Mouse (Mus musculus): Measurements from ENCODE around the gene Vmp1. TPM values are rescaled to one million over a fixed set of nuclear protein-coding genes. Genes with fewer than 3 reads are reported as not detected.

Gene Vmp1
- polyA plus RNA-seq, 1 experiment from 2014 or later: 220 TPM

DNA sequence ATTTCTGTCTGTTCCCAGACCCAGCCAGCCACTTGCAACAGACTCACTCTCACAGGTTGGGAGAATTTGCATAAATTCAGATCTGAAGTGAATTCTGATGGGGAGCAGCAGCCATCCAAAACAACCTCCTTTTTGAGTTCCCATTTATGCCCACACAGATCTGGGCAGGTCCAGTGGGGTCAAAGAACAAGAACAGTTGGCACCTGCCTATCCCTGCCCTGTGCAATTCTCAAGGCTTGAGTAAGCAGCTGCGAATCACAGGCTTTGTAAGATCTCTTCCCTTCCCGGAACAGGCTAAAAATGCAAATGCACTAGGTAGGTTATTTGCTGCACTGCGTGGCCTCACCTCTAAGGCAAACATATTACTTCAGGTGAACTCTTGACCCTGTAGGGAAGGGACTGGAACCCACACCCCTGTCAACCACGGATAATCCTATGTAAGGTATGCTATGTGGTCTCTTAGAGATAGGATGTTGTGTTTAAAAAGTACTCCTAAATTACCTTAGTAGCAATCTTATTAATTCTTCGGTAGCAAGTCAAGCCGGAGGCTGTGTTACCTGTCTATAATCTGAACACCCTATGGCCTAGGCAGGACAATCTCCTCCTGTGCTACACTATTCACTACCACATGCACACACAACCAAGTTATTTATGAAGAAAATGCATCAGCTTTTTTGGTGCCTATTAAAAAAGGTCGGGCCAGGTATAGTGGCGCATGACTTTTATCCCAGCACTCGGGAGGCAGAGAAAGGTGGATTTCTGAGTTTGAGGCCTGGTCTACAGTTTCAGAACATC, 103.1 kb downstream of the Vmp1 start:
- 62% methylated on average over 9 of the region's 9 CpGs for WGBS
- H3K9ac ChIP-seq (ENCODE audit: low read depth, low read length): peak overlapping the region; percentile 49; the same call in 1 of the 2 replicates
- peaks cover 39% of the 10 kb centered on the region for H3K4me1 ChIP-seq (ENCODE audit: control insufficient read depth, insufficient read depth, low read length)

DNA sequence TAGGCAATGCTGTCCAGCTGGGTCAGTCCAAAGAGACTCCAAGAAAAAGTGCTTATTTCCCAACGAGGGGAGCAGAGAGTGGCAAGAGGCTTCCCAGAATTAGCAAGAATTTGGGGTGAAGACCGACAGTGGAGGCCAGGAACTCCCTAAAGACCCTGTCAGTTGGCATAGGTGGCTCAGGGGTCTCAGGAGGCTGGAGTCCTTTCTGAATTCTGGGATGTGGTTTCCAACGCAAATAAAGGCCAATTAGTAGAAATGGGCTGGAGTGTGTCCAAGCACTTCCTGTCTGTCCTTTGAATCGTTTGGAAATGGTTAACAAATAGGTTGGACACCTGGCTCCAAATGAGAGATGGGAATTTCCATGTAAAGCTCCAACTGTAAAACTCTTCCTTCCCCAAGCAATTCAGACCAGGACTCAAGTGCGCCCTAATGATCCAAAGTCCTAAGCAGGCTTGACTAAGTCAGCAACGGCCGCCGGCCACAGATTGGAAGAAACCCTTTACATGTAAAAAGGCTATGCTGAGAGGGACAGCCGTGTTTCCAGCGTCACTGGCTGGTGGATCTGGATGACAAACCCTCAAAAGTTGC, 103.8 kb downstream of the Vmp1 start:
- Histone ChIP-seq H3K4me1 (ENCODE audit: control insufficient read depth, insufficient read depth, low read length) (peaks cover 42% of the 10 kb centered on the region), H3K27ac (ENCODE audit: low read length) (peak overlapping the region; percentile 97), H3K4me2 (ENCODE audit: low read depth, low read length) (peak overlapping the region; percentile 26), H3K27me3 (replicated peaks; ENCODE audit: control insufficient read depth, insufficient read depth, low read length) (no peaks in the 10 kb centered on the region), H3K9me3 (ENCODE audit: control insufficient read depth, low read length) (no peaks in the 10 kb centered on the region), H3K9ac (ENCODE audit: low read depth, low read length) (peak overlapping the region; percentile 44), H3K4me3 (ENCODE audit: low read length) (0 out of 2 replicates have a peak overlapping the region, but pooled peaks have one; percentile 1), H3K36me3 (ENCODE audit: control insufficient read depth, insufficient read depth, low read length) (no peaks in the 10 kb centered on the region)
- WGBS: 58% methylated on average over 10 of the region's 10 CpGs
- peak; percentile 25 for ATAC-seq

More for the DNA sequence above, 103.1 kb downstream of the Vmp1 start:
- Histone ChIP-seq H3K4me3 (ENCODE audit: low read length) (0 out of 2 replicates have a peak overlapping the region, but pooled peaks have one; percentile 1), H3K27ac (ENCODE audit: low read length) (peak overlapping the region; percentile 97), H3K9me3 (ENCODE audit: control insufficient read depth, low read length) (no peaks in the 10 kb centered on the region), H3K36me3 (ENCODE audit: control insufficient read depth, insufficient read depth, low read length) (no peaks in the 10 kb centered on the region), H3K27me3 (replicated peaks; ENCODE audit: control insufficient read depth, insufficient read depth, low read length) (no peaks in the 10 kb centered on the region), H3K4me2 (ENCODE audit: low read depth, low read length) (peak overlapping the region; percentile 49)
- ATAC-seq: peak; percentile 84

DNA sequence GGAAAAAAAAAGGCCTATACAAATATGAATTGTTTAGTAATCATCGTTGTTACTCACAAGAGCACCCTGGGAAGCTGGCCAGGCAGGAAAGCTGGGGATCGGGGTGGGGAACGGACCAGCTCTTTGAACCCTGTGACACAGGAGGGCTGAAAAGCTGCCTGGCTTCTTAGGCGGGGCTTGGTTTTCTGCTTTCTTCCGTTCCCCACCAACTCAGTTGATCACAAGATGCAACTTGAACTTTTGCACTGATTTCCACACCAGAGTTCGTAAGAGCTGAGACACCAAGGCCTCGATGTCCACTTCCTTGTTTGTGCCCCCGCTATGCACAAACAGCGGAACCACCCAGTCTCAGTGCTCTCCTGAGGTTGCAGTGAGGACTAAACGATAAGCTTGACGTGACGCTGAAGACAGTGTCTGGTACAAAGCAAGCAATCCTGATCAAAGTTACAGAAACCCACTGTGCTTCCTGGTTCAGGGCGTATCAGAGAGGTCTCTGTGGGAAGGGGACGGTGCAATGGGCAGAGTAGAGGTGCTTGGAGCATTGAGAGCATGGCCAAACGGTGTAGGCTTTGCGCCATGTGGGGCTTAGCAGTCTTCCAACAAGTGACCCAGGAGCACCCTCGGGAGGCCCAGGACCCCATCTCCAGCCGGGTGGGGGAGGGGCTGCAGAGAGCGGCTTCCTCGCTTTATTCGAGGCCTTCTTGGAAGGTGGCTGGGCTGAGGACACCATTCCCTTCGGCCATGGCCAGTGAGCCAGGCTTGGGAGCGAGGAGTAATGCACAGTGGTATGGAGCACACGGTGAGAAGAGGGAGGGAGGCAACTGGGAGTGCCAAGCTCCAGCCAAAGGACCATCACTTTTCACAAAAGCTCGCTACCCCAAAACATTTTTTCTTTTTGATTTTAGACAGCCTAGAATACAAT, 104.6 kb downstream of the Vmp1 start:
- ATAC-seq: peak; percentile 51
- WGBS: 57% methylated on average over 25 of the region's 25 CpGs
- peaks cover 44% of the 10 kb centered on the region for H3K4me1 ChIP-seq (ENCODE audit: control insufficient read depth, insufficient read depth, low read length)

DNA sequence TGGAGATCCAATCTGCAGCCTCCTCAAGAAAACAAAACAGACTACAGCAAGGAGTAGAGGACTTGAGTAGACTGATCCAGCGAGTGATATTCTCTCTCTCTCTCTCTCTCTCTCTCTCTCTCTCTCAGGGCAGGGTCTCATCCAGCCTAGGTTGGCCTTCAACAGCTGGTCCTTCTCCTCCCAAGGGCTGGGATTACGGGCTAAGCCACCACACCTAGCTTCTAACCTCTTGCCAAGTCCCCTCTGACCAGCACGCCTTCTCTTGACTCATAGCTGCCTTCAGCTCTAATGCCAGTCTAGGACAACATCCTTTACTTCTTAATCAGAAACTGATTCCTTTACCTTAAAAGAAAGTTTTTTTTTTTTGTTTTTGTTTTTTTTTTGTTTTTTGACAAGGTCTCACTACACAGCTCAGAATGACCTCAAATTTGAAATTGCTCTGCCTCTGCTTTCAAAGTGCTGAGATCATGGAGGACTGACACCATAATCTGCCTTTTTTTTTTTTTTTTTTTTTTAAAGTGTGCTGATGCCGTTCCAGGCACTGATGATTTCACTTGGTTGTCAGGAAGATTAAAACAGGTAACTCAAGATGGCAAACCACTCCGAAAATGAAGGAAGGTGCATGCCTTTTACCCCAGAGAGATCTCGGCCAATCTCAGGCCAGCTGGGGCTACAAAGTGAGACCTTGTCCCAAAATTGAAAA, 105.4 kb downstream of the Vmp1 start:
- peak overlapping the region; percentile 44; the same call in 1 of the 2 replicates for H3K9ac ChIP-seq (ENCODE audit: low read depth, low read length)
- peak overlapping the region; percentile 21; the same call in 1 of the 2 replicates for H3K4me2 ChIP-seq (ENCODE audit: low read depth, low read length)
- H3K27ac ChIP-seq (ENCODE audit: low read length): peak overlapping the region; percentile 97
- no peaks in the 10 kb centered on the region for H3K36me3 ChIP-seq (ENCODE audit: control insufficient read depth, insufficient read depth, low read length)
- no peaks in the 10 kb centered on the region for H3K9me3 ChIP-seq (ENCODE audit: control insufficient read depth, low read length)
- peaks cover 44% of the 10 kb centered on the region for H3K4me1 ChIP-seq (ENCODE audit: control insufficient read depth, insufficient read depth, low read length)
- no peak overlapping the region for H3K4me3 ChIP-seq (ENCODE audit: low read length)
- no peak for ATAC-seq
- 66% methylated on average over 6 of the region's 6 CpGs for WGBS
- no peaks in the 10 kb centered on the region for H3K27me3 ChIP-seq (replicated peaks; ENCODE audit: control insufficient read depth, insufficient read depth, low read length)

More for the DNA sequence above, 104.6 kb downstream of the Vmp1 start:
- peak overlapping the region; percentile 97 for H3K27ac ChIP-seq (ENCODE audit: low read length)
- H3K4me3 ChIP-seq (ENCODE audit: low read length): no peak overlapping the region
- no peaks in the 10 kb centered on the region for H3K27me3 ChIP-seq (replicated peaks; ENCODE audit: control insufficient read depth, insufficient read depth, low read length)
- no peaks in the 10 kb centered on the region for H3K36me3 ChIP-seq (ENCODE audit: control insufficient read depth, insufficient read depth, low read length)
- no peaks in the 10 kb centered on the region for H3K9me3 ChIP-seq (ENCODE audit: control insufficient read depth, low read length)
- H3K9ac ChIP-seq (ENCODE audit: low read depth, low read length): peak overlapping the region; percentile 44
- H3K4me2 ChIP-seq (ENCODE audit: low read depth, low read length): peak overlapping the region; percentile 21

DNA sequence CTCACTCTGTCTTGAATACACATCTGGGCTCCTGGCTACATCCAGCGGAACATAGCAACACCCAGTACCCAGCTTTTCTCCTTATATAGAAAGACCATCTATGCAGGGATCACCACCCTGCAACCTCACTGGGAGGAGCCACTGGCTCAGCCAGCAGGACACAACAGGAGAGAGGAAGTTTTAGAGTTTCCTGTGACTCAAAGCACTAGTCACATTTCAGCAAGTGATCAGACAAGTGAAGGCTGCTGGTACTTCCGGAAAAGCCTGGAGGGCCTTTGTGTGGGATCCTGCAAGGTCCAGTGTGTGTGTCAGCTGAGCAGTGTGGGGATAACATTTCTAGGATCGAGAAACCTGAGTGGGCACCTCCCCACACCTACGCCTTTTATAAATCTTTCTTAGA, 106.4 kb downstream of the Vmp1 start:
- Histone ChIP-seq H3K9me3 (ENCODE audit: control insufficient read depth, low read length) (no peaks in the 10 kb centered on the region), H3K9ac (ENCODE audit: low read depth, low read length) (0 out of 2 replicates have a peak overlapping the region, but pooled peaks have one; percentile 15), H3K27me3 (replicated peaks; ENCODE audit: control insufficient read depth, insufficient read depth, low read length) (no peaks in the 10 kb centered on the region), H3K4me3 (ENCODE audit: low read length) (no peak overlapping the region), H3K4me1 (ENCODE audit: control insufficient read depth, insufficient read depth, low read length) (peaks cover 38% of the 10 kb centered on the region), H3K27ac (ENCODE audit: low read length) (peak overlapping the region; percentile 97), H3K4me2 (ENCODE audit: low read depth, low read length) (no peak overlapping the region), H3K36me3 (ENCODE audit: control insufficient read depth, insufficient read depth, low read length) (no peaks in the 10 kb centered on the region)
- 60% methylated on average over 4 of the region's 4 CpGs for WGBS
- no peak for ATAC-seq

DNA sequence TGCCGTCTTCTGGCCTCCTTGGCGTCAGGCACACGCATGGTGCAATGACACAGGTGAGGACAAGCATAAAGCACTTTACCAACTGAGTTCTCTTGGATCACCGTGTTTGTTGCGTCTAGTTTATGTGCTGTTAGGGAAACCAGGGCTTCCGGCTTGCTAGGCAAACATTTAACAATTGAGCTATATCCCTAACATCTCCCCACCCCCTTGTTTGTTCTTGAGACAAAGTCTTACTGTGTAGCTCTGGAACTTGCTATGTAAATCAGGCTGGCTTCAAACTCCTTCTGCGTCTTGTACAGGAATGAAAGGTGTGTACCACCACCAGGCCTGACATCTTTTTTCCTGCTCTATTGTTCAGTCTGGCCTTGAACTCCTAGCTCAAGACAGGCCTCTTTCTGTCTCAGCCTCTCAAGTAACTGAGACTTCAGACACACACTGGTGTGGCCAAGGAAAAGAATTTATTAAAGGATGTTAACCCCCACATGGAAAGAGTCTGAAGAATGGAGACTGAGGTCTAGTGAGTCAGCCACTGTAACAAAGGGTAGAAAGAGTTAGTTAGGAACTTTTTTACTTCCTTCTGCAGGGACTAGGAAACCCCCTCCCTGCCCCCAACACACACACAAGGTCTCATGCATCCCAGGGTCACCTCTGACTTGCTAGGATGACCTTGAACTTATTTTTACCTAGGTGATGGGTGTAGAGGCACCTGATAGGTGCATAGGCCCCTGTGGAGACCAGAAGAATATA, 107.8 kb downstream of the Vmp1 start:
- H3K4me1 ChIP-seq (ENCODE audit: control insufficient read depth, insufficient read depth, low read length): peaks cover 43% of the 10 kb centered on the region
- 68% methylated on average over 7 of the region's 7 CpGs for WGBS
- H3K27ac ChIP-seq (ENCODE audit: low read length): peak overlapping the region; percentile 15; the same call in 1 of the 2 replicates
- no peak overlapping the region for H3K9ac ChIP-seq (ENCODE audit: low read depth, low read length)
- no peak overlapping the region for H3K4me2 ChIP-seq (ENCODE audit: low read depth, low read length)
- no peaks in the 10 kb centered on the region for H3K9me3 ChIP-seq (ENCODE audit: control insufficient read depth, low read length)
- H3K4me3 ChIP-seq (ENCODE audit: low read length): no peak overlapping the region
- no peak for ATAC-seq
- no peaks in the 10 kb centered on the region for H3K27me3 ChIP-seq (replicated peaks; ENCODE audit: control insufficient read depth, insufficient read depth, low read length)
- no peaks in the 10 kb centered on the region for H3K36me3 ChIP-seq (ENCODE audit: control insufficient read depth, insufficient read depth, low read length)

DNA sequence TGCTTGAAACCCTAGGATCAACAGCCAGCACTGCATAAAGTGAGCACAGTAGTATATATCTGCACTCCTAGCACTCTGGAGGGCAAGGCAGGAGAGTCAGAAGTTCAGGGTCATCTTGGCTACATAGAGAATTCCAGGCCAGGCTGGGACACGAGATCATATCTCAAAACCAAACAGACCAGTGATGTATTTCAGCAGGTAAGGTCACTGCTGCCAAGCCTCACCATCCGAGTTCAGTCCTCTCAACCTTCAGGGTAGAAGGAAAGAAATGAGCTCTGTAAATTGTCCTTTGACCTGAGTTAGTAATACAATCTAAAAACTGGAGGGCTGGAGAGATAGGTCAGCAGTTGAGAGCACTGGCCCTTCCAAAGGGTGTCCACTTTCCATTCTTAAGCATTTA, 109.2 kb downstream of the Vmp1 start:
- 0 out of 2 replicates have a peak overlapping the region, but pooled peaks have one; percentile 15 for H3K27ac ChIP-seq (ENCODE audit: low read length)
- no peak for ATAC-seq
- H3K4me2 ChIP-seq (ENCODE audit: low read depth, low read length): no peak overlapping the region
- no peaks in the 10 kb centered on the region for H3K36me3 ChIP-seq (ENCODE audit: control insufficient read depth, insufficient read depth, low read length)
- no peaks in the 10 kb centered on the region for H3K9me3 ChIP-seq (ENCODE audit: control insufficient read depth, low read length)
- 33% methylated on average over 2 of the region's 2 CpGs for WGBS
- H3K4me1 ChIP-seq (ENCODE audit: control insufficient read depth, insufficient read depth, low read length): peaks cover 45% of the 10 kb centered on the region
- H3K27me3 ChIP-seq (replicated peaks; ENCODE audit: control insufficient read depth, insufficient read depth, low read length): no peaks in the 10 kb centered on the region
- H3K9ac ChIP-seq (ENCODE audit: low read depth, low read length): no peak overlapping the region
- H3K4me3 ChIP-seq (ENCODE audit: low read length): no peak overlapping the region

DNA sequence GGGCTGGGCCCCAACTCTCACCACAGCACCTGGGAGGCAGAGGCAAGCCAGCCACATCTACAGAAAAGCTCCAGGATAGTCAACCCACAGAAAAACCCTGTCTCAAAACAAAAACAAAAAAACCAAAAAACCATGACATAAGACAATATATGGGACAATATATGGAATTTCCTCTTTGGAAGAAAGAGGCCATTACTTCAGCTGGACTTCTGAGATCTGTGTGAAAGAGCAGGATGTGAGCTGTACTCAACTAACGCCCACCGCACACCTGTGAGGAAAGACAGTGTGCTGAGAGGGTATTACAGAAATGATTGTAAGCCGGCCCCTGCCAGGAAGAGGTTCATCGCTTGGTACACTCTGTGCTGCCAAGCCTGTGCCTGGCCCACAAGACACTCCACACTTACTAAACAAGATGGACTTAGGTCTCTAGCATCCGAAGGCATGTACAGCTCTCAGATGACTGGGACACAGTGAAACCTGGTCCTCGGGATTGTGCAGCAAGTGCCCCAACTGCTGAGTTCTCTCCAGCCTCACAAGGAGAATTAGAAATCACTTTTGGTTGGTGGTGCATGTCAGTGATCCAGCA, 109.9 kb downstream of the Vmp1 start:
- no peak overlapping the region for H3K27ac ChIP-seq (ENCODE audit: low read length)
- no peak overlapping the region for H3K4me2 ChIP-seq (ENCODE audit: low read depth, low read length)
- ATAC-seq: no peak
- no peak overlapping the region for H3K9ac ChIP-seq (ENCODE audit: low read depth, low read length)
- 85% methylated on average over 6 of the region's 6 CpGs for WGBS
- H3K36me3 ChIP-seq (ENCODE audit: control insufficient read depth, insufficient read depth, low read length): no peaks in the 10 kb centered on the region
- H3K4me1 ChIP-seq (ENCODE audit: control insufficient read depth, insufficient read depth, low read length): peaks cover 39% of the 10 kb centered on the region
- no peaks in the 10 kb centered on the region for H3K9me3 ChIP-seq (ENCODE audit: control insufficient read depth, low read length)
- H3K4me3 ChIP-seq (ENCODE audit: low read length): no peak overlapping the region
- H3K27me3 ChIP-seq (replicated peaks; ENCODE audit: control insufficient read depth, insufficient read depth, low read length): no peaks in the 10 kb centered on the region

Measured in intestine, embryonic 16.5 days (tissue).